Mouse (Mus musculus): ENCODE measurements around the gene Sult6b2.

DNA sequence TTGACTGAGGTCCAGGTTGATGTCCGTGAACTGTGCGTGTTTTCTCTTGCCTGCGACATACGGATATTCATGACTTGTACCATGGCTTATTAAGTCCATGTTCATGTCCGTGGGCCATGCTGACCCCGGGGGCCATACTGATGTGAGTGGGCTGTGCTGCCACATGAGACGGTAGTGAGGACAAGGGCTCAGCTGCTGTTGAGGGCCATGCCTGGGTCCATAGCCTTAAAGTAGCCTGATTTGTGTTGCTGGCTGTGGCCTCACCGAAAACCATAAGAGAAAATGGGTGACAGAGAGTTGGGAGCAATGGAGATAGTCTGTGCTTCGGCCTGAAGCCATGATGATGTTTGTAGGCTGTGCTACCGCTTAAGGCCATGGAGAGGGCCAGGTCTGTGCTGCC lies 14.0 kb upstream of the Sult6b2 start:
- TF ChIP-seq EP300 (IDR thresholded peaks at IDR 0.05; ENCODE audit: low read depth) (no peak), CTCF (IDR thresholded peaks at IDR 0.05; ENCODE audit: low read depth) (no peak)
